Mouse (Mus musculus) left cerebral cortex, postnatal 4 days (tissue): Measurements from ENCODE around the gene Sdk1. TPM values are rescaled to one million over a fixed set of nuclear protein-coding genes. Genes with fewer than 3 reads are reported as not detected.

Source experiments
- DNase-seq: peaks from one replicate; pipeline ENCODE4 v3.0.0-alpha.2; 2022
- intact Hi-C: fragments of 180-260 bp; cut with DNase I; formaldehyde crosslinking; loops from one replicate; pipeline ENCODE4 v1.15.1; 2025
- total RNA-seq, 2 experiments: library from RNA; stranded (reverse); gene quantifications; 2 replicates each; pipeline ENCODE4 v1.2.3; 2021

Sdk1 gene
- total RNA-seq = 10 to 100 TPM; 18.2 to 19.4 TPM

DNA sequence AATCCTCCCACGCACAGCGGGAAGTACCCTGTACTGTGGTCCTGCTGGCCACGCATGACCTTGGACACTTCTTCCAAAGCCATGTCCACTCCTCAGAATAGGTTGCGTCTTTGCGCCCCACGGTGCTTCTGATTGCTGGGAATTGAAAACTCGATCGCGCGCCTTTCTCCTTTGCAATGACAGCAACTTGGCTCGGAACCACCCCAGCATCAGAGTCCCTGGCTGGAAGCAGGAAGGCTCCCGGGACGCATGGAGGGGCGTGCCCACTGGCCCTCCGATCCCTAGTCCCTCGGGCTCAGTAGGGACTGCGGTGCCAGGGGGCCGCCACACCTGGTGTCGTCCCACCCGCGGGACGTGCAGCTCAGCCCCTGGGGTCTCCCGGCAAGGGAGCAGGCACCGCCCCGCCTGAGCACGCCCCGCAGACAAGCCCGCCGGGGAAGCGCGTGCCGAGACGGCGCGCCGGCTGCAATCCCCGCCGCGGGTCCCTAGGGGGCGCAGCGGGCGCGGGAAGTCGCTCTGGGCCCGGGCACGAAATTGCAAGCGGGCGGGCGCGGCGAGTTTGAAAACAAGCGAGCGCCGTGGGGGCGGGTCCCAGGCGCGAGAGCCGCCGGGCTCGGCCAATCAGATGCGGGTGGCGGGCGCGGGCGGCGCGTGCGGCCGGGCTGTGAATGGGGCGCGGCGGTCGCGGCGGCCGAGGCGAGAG lies at the start of gene Sdk1:
TSS of gene Sdk1 (plus strand) at position 650 of the 703 bp plus-strand sequence.
- DNase-seq = peak; percentile 99
- intact Hi-C loops = loop anchor here (10.0 kb wide), 1 partner anchor 1204 kb away; no protein-coding TSS in a partner anchor

DNA sequence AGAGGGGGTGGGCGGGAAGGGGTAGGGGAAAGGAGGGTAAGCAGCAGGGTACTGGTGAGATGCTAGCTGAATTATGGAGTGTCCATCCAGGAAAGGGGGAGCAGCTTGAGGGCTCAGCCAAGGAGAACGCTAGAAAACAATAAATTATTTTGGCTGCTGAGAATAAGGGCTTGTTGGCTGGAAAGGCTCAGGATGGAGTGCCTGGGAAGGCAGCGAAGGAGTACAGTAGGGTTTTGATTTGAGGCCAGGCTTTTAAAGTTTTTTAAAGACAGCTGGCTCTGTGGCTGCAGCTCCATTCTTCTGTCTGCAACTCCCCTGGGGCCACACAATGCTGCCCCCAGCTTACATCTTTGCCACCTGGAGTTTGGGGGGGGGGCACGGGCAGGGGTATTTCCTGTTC lies 44.0 kb upstream of the Sdk1 start:
- no peak for DNase-seq
- intact Hi-C loops = no loop called here

DNA sequence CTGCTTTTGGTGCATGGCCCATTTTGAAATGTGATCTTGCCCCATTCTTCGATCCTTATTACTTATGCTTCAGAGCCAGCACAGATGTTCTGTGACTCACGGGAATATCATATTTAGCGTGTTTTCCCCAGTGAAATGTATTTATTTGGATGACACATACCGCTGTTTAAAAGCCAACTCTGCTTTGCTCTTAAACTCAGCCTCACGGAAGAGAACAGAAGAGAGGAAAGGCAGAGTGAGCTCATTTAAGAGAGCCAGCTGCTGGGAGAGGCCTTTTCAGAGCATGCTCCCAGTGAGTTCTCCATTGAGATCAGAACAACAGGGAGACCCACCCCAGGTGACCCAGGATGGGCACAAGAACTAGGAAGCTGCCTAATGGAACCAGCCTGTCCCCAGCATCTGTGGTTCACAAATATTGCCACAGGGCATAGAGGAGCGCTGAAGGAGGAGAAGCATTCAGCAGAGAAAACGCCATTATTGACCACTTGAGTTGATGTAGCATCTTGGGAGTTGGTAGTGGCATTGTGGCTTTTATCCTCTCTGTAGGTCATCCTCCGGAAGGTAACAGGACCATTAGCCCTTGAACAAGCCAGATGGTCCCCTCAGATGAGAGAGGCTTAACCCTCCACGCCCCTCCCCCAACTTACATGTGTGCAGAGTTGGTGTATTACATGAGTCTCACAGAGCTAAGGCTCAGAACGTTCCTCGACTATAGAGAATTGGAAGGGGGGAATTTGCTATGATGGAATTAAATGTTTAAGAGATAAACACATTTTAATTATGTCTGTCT lies 38.8 kb upstream of the Sdk1 start:
- intact Hi-C loops = no loop called here

DNA sequence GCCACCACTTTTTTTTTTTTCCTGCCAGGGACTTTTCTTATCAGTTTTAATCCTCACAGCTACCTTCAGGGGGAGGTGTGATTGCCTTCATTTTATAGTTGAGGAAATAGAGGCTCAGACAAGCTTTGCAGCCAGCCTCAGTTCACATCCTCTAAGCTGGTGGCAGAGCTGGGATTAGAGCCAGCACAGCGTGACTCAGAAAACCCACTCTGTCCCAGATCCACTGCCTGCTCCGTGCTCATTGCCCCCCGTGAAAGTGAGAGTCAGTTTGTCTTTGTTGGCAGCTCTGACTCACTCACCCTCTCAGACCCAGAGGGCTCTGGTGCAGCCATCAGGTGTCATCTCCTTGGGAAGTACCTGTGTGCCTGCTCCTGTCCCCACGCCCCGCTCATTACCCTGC lies 34.2 kb upstream of the Sdk1 start:
- intact Hi-C loops = no loop called here
- DNase-seq = peak; percentile 26

More for the DNA sequence above, 38.8 kb upstream of the Sdk1 start:
- DNase-seq = peak; percentile 38

DNA sequence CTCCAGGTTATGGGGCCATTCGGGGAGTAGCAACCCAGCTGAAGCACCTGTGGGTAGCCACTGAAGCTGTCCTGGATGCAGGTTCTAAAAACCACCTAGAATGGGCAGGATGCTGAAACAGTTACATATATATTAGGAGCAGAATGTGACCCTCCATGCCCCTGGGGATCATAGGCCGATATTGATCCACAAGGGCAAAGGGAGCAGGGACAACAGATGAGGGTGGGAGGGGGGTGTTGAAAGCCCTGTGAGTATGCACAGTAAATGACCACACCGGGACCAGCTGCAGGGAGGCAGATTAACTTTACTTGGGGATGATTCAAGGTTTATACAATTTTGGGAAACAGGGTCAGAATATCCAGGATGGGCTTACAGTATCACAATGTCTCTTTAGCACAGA lies 16.0 kb upstream of the Sdk1 start:
- intact Hi-C loops = no loop called here
- DNase-seq = no peak

DNA sequence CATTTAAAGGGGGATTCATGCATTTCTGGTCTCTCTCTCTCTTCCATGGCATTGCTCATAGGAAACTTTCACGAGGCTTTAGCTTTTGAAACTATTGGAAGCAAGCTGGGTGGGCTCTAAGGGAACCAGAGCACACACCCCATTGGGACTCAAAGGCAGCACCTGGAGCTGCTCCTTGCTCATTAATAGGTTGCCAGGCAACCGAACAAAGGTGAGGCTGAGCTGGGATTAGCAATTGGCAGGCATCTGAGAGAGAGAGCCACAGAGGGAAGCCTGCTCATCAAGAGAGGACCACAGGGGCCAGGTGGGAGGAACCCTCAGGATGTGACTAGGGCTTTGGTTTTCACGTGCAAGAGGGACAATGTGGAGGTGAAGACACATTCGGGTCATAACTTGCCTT lies 7.0 kb upstream of the Sdk1 start:
- DNase-seq = no peak
- intact Hi-C loops = no loop called here

DNA sequence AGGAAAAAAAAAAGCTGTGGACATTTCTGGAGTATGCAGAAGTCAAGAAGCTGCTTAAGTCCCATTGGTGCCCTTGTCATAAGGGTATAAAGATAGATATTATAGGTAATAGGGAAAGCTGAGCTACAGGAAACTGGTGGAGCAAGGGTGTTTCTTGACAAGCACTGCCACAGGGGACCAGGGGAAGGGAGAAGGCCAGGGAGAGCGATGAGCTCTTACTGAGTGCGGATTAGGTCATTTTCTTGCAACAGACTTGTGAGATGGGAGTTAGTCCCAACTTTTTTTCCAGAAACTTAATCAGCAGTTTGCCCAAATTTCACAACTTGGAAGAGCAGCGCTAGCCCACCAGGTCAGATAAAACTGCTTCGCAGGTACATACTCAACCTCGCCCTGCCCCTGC lies 1.9 kb upstream of the Sdk1 start:
- intact Hi-C loops = no loop called here

DNA sequence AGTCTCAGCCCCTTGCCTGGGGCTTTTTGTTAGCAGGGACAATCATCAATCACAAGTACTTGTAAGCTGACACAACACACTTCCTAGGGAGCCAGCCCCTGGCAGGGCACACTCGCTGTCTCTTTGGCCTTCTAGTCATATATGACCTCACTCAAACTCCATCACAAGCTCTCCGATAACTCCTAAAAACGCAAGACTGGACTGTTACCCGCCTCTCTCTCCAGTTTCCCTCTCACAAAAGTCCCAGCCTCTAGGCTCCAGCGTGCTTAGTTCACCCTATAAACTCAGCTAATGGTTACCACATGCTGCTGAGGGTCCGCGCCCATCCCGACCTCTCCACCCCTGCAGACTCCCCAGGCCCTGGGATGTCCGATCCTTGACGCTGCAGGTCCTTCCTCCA lies 849 bp upstream of the Sdk1 start:
- no peak for DNase-seq

More for the DNA sequence above, 1.9 kb upstream of the Sdk1 start:
- DNase-seq = no peak

DNA sequence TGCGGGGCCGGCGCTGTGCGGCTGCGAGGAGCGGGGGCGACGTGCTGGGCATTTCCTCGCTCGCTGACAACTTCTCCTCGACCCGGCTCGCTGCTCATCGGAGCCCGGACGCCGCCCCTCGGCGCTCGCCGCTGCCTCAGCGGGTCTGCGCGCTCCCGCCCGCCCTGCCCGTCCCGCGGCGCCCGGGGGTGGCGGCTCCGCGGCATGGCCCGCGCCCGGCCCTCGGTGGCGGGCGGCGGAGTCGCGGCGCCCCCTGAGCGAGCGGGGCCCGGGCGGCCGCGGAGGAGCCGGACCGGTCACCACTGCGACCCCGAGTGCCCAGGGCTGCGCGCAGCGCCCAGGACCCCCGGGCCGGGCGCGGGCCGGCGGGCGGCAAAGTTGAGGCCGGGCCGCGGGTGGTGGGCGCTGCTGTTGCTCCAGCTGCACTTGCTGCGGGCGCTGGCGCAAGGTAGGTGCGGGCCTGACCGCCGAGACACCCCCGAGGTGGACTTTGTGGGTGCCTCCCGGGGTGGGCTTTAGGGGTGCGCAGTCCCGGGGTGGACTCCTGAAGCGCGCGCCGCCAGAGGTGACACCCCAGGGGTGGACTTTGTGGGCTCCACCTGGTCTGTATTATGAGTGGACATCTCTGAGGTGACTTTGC lies 475 bp downstream of the Sdk1 start:
- peak; percentile 21 for DNase-seq
- intact Hi-C loops = loop anchor here (10.0 kb wide), 1 partner anchor 1203 kb away; no protein-coding TSS in a partner anchor

More for the DNA sequence above, 849 bp upstream of the Sdk1 start:
- intact Hi-C loops = loop anchor here (10.0 kb wide), 1 partner anchor 1204 kb away; no protein-coding TSS in a partner anchor

DNA sequence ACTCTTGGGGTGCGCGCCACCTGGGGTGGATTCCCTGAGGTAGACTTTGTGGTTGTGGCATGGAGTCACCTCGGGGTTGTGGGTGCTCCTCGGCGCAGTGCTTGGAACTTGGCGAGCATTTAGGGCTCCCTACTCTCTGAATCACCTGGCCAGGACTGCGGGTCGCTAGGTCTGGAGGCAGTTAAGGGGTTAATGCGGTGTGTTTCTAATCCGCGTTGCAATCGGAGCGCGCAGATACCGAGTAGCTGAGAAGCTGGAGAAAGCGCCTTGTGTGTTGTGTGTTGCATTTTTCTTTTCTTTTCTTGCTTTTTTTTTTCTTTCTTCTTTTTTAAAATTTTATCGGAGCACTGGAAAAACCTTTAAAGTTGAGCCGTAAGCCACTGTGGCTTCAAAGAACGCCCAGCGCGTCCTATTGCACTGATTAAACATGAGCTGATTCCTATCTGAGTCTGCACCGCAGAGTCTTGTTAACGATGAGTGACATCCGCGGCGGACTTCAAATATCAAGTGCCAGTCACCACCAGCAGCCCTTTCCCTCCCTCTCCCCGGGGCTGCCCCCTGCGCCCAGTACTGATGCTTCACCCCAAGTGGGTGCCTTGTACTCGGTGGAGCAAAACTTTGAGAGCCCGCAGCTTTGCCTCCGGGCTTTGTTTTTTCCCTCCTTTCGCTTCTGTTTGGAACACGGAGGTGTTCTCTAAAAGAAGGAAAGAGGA lies 2.1 kb downstream of the Sdk1 start:
- peak; percentile 10 for DNase-seq
- intact Hi-C loops = loop anchor here (10.0 kb wide), 1 partner anchor 1201 kb away; no protein-coding TSS in a partner anchor

DNA sequence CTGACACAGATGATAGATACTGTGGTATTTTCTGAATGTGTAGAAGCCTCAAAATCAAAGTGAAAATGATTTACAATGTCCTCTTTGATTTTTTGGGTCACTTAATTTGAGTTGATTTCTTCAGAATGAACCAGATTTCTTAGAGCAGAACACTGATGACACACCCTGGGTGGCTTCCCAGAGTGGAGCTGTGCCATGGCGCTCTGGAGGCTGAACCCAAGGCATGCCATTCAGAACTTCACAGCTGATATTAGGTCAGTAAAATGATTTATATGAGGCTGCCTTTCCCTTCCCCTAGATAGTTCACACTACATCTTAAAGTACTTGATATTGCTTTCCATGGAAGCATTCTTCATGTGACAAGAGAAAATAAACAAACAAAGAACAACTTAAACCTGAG lies 23.0 kb downstream of the Sdk1 start:
- DNase-seq = no peak
- intact Hi-C loops = no loop called here

DNA sequence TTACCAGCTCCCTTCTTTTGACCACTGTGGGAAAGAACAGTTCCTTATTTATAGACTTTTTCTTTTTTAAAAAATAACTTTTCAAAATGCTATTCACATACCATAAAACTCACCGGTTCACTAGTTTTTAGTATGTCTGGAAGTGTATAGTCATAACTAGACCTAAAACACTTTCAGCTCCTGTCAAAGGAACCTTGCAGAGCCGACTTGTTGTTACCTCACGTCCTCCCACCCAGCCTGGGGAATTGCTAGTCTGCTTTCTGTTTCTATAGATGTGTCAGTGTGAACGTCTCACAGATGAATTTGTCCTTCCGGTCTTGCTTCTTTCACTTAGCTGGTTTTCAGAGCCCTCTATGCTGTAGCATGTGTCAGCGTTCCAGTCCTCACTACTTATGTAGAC lies 35.8 kb downstream of the Sdk1 start:
- intact Hi-C loops = no loop called here
- DNase-seq = no peak

DNA sequence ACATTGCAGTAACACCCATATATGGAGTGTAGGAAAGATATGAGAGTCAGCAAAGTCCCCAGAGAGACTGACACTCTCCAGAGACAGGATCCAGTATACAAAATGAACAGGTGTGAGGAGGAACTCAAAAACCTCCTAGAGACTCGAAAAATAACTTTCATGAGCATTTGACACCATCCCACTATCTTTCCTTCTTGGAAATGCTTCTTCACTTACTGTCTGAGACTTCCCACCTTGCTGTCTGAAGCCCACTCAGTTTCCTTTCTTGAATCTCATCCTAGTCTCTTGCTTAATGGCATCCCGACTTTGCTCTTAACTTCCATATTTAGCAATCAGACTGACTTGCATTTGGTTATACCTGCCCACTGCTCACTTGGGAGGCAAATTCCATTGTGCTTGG lies 40.5 kb downstream of the Sdk1 start:
- DNase-seq = no peak
- intact Hi-C loops = no loop called here

DNA sequence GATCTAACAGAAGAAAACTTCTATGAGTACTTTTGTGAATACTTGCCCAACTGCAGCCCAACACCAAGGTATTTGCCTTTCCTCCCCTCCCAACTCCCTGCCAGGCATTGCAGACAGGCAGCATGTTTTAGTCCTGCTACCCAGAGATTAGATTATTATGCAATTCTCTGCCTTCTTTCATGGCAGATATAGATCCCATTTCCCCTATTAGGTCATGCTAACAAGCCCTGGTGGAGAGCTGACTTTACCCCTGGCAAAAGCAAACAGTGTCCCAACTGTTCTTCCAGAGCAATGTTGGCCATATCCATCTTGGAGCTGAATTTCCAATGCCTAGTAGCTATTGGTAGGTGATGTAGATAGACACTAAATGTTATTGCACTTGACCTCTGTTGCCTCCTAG lies 48.3 kb downstream of the Sdk1 start:
- DNase-seq = no peak
- intact Hi-C loops = no loop called here

DNA sequence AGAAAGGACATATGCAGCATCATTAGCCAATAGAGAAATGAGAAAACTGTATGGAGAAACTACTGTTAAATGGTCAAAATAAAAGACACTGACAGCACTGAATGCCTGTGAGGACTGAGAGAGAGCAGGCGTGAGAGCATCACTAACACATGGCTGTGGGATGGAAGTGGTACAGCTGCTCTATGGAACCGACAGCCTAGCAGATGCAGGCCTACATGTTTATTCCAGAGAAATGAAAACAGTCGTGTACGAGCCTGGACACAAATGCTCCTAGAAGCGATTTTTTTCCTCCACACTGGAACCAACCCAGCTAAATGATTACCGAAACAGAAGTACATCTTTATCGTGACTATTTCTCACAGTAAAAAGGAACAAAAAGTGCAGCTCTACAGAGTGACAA lies 54.0 kb downstream of the Sdk1 start:
- DNase-seq = no peak
- intact Hi-C loops = no loop called here

DNA sequence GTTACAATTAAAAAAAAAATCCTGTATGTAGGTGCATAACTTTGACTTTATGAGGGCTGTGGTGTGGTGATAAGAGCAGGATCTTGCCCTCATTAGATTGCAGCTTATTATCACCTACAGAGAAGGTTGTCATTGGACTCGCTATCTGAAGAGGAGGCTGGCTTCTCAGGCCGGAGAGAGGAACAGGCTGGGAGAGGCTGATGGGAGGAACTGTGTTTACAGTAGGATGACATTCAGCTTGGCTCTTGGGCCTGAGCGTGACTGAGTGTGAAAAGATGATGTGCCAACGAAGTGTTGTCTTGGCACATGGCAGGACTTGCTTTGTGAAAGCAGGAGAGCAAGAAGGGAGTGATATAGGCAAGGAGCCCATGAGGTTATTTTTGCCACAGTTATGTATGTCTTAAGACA lies 61.0 kb downstream of the Sdk1 start:
- DNase-seq = no peak
- intact Hi-C loops = no loop called here

DNA sequence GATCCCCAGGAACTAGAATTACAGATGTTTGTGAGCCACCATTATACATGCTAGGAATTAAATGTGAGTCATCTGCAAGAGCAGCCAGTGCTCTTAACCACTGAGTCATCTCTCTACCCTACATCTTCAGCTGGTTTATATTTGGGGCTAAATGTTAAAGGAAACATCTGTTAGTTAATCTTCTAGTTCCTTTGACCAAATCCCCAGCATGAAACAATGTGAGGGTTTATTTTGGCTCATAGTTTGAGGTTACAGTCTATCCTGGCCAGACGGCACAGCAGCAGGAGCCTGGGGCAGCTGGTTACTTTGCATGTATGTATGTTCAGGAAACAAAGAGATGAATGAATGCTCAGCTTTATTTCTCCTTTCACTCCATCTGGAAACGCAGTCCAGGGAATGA lies 62.5 kb downstream of the Sdk1 start:
- intact Hi-C loops = no loop called here
- no peak for DNase-seq

DNA sequence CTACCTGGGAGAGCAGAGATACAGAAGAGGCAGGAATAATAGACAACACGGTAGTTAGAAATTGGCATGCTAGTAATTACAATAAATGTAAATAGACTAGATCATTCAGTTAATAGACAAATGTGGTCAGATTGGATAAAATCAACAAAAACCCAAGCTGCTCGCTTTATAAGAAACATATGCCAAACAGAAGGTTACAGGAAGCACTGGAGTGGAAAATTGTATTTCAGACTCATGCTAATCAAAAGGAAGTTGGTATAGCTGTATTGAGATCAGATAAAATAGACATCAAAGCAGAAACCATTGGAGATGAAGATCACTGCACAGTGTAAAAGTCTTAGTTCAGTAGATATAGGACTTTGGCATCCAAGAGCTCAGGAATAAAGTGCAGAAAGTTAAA lies 63.4 kb downstream of the Sdk1 start:
- DNase-seq = no peak
- intact Hi-C loops = no loop called here

DNA sequence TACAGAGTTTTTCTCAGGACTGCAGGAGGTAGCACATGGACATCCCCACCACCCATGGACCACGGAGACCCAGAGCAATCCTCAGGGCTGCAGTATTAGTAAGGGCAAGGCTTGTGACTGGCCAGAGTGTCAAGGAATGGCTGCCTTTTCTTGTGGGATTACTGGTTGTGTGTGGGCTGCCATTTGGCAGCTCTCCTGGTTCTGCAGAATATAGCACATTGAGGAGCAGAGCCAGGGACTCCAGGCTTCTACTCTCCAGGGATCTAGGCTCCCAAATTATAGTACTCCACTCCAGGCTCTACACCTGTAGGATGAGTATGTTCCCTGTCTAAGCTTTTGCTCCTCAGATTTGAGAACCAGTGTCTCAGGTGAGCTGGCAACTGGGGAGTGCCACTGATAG lies 69.4 kb downstream of the Sdk1 start:
- intact Hi-C loops = no loop called here
- DNase-seq = no peak

DNA sequence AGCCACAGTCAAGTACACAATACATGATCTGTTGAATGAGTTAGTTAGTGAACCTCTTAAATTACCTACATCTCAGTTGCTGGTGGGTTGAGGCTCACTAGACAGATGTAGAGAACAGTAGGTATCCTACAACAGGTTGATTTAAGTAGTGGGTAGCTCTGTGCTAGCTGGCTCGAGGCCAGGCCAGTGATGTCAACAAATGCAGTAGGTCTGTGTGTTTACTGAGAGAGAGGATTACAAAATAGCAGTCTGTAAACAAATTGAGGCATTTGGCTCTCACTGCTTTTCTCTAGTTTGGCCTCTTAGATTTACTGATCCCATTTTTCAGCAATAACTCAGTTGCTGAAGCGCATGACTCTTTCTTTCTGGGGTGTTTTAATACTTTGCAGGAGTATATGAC lies 70.5 kb downstream of the Sdk1 start:
- intact Hi-C loops = no loop called here
- DNase-seq = no peak

DNA sequence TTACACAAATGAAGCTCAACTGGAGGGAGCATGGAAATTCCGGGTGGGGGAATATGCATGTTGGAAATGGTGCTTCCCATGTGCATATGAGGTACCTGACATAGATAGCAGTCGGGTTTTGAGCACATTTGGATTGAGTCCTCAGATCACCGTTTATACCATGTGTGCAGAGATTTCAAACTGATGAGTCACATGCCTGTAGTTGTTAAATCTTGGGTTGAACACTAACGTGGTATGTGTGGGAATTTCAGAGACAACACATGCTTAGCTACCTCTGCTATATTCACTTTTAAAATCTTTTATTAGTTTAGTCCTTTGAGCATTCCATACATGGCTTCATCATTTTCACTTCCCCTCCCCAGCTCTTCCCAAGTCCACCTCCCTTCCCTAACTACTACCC lies 71.0 kb downstream of the Sdk1 start:
- intact Hi-C loops = no loop called here
- DNase-seq = no peak
